Mouse (Mus musculus) liver, embryonic 11.5 days (tissue): Measurements from ENCODE around the gene Pde4b. TPM values are rescaled to one million over a fixed set of nuclear protein-coding genes. Genes with fewer than 3 reads are reported as not detected.

Experiments
- ATAC-seq: fragments of 200-750 bp; cut with Nextera tagmentation; replicated peaks from 2 replicates; pipeline ENCODE4 v1.8.0; 2017; ENCODE audit warnings: moderate number of reproducible peaks, mild to moderate bottlenecking, moderate TSS enrichment, moderate library complexity; ENCODE audit not compliant: low FRiP score
- DNase-seq: peaks from one replicate; pipeline ENCODE4 v3.0.0-alpha.2; 2017; ENCODE audit warnings: low spot score
- H3K27ac ChIP-seq: fragments of 300-500 bp; sonication (generic); 2 replicates; pipeline ENCODE4 v1.5.1; 2014; ENCODE audit warnings: mild to moderate bottlenecking, low read depth, low read length, control low read depth
- H3K27me3 ChIP-seq: fragments of 300-500 bp; sonication (generic); replicated peaks from 2 replicates; pipeline ENCODE4 v1.6.1; 2014; ENCODE audit warnings: low read length, mixed read lengths; ENCODE audit not compliant: control insufficient read depth, insufficient read depth
- H3K36me3 ChIP-seq: fragments of 300-500 bp; sonication (generic); 2 replicates; pipeline ENCODE4 v1.6.1; 2014; ENCODE audit warnings: mild to moderate bottlenecking, low read length, moderate library complexity, mixed read lengths; ENCODE audit not compliant: control insufficient read depth, insufficient read depth
- H3K4me1 ChIP-seq: fragments of 300-500 bp; sonication (generic); replicated peaks from 2 replicates; pipeline ENCODE4 v1.6.1; 2014; ENCODE audit warnings: low read length, mixed read lengths; ENCODE audit not compliant: control insufficient read depth, insufficient read depth
- H3K4me2 ChIP-seq: fragments of 300-500 bp; sonication (generic); 2 replicates; pipeline ENCODE4 v1.6.1; 2014; ENCODE audit warnings: mild to moderate bottlenecking, control low read depth, moderate library complexity
- H3K4me3 ChIP-seq: fragments of 300-500 bp; sonication (generic); 2 replicates; pipeline ENCODE4 v1.5.1; 2014; ENCODE audit warnings: low read depth, low read length, control low read depth
- H3K9ac ChIP-seq: fragments of 300-500 bp; sonication (generic); 2 replicates; pipeline ENCODE4 v1.6.1; 2014; ENCODE audit warnings: low read depth, low read length, control low read depth
- H3K9me3 ChIP-seq: fragments of 300-500 bp; sonication (generic); 2 replicates; pipeline ENCODE4 v1.6.1; 2016; ENCODE audit warnings: low read length, inconsistent platforms, mixed read lengths; ENCODE audit not compliant: control insufficient read depth
- WGBS: fragments of 180-500 bp; shearing (Covaris S2); extraction: QIAGEN DNeasy Blood & Tissue Kit; methylation state at CpG from one replicate; pipeline ENCODE4 v1.1.7; 2014; 5-methylcytosine and 5-hydroxymethylcytosine counted together
- polyA plus RNA-seq: library from polyadenylated mRNA; unstranded; fragments of >200 nt; fragmentation: Nextera tagmentation; extraction: Ambion mirVana; gene quantifications from 2 replicates; pipeline ENCODE4 v1.2.1, GENCODE M21; 2014

Pde4b gene
- polyA plus RNA-seq, 1 experiment from 2014 or later, result 9.2 TPM

- Histone ChIP-seq H3K4me3 (no peak overlapping the region), H3K27me3 (no peaks in the 10 kb centered on the region), H3K4me2 (no peak overlapping the region), H3K9ac (no peak overlapping the region), H3K36me3 (no peaks in the 10 kb centered on the region), H3K27ac (no peak overlapping the region), H3K4me1 (peaks cover 39% of the 10 kb centered on the region), H3K9me3 (no peaks in the 10 kb centered on the region)
- ATAC-seq, result no peak
- no peak for DNase-seq
- 23% methylated on average over 1 of the region's 1 CpGs for WGBS
Measured at GRCm38 (mm10) chr4:102566421-102566820, 479.1 kb downstream of the Pde4b start.

- Histone ChIP-seq H3K4me1 (peaks cover 45% of the 10 kb centered on the region), H3K27me3 (no peaks in the 10 kb centered on the region), H3K36me3 (no peaks in the 10 kb centered on the region), H3K9me3 (no peaks in the 10 kb centered on the region), H3K9ac (no peak overlapping the region), H3K4me2 (peak overlapping the region; percentile 55; the same call in 1 of the 2 replicates), H3K27ac (peak overlapping the region; percentile 78; the same call in 1 of the 2 replicates), H3K4me3 (no peak overlapping the region)
- DNase-seq, result no peak
- no peak for ATAC-seq
- WGBS, result 40% methylated on average over 2 of the region's 2 CpGs
Measured at GRCm38 (mm10) chr4:102567111-102567510, 479.8 kb downstream of the Pde4b start.

DNA sequence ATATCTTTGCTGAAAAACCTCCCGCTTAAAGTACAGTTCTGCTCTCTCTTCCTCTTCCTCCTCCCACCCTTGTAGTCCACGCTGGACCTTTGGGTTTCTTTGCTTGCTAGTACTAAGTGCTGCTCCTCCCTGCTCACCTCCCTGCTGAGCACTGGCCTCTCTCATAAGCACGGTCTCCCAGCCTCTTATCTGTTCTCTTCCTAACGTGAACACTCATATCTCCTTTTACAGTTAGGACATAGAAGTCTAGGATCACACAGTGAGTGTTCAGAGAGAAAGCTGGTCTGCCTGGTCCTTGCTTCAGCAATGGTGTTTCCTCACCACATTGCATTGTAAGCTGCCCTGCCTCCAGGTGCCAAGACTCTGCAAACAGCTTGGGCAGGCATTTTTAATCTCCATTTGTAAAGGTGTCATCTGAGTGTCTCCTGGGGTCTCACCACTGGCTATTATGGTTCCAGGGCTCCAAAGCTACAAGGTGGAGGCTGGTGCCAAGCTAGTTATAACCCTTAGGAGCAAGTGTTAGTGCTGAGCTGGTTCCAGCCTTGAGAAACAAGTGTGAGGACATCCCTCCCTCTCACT is 480.4 kb downstream of the Pde4b start:
- DNase-seq (no peak), ATAC-seq (peak; percentile 76)
- Histone ChIP-seq H3K9ac (no peak overlapping the region), H3K27me3 (no peaks in the 10 kb centered on the region), H3K4me1 (peaks cover 45% of the 10 kb centered on the region), H3K4me3 (0 out of 2 replicates have a peak overlapping the region, but pooled peaks have one; percentile 3), H3K9me3 (no peaks in the 10 kb centered on the region), H3K4me2 (peak overlapping the region; percentile 55), H3K27ac (peak overlapping the region; percentile 78), H3K36me3 (no peaks in the 10 kb centered on the region)
- WGBS, result 6% methylated on average over 4 of the region's 4 CpGs

DNA sequence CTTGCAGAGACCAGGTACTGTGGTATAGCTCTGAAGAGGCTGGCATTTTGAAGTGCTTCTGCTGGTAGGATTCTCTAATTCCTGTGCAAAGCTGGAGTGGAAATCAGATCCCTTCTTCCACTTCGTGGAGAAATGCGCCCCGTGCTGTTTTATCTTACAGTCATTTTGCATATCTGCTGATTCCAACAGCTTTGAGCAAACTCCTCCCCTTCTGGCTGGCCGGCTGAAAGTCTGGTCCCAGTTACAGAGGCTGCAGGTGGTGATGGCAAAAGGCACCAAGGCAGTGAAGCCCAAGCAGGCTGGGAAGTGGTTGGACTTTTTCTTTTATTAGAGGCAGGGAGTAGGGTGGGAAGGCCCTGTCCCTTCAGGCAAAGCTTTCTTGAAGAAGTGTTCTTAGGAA is 481.2 kb downstream of the Pde4b start:
- DNase-seq, result peak; percentile 48
- Histone ChIP-seq H3K27me3 (no peaks in the 10 kb centered on the region), H3K9ac (no peak overlapping the region), H3K27ac (peak overlapping the region; percentile 76), H3K4me1 (peaks cover 45% of the 10 kb centered on the region), H3K4me3 (peak overlapping the region; percentile 21), H3K4me2 (peak overlapping the region; percentile 94), H3K9me3 (no peaks in the 10 kb centered on the region), H3K36me3 (no peaks in the 10 kb centered on the region)
- ATAC-seq, result peak; percentile 34; the same call in 1 of the 2 replicates
- WGBS, result 3% methylated on average over 4 of the region's 4 CpGs

DNA sequence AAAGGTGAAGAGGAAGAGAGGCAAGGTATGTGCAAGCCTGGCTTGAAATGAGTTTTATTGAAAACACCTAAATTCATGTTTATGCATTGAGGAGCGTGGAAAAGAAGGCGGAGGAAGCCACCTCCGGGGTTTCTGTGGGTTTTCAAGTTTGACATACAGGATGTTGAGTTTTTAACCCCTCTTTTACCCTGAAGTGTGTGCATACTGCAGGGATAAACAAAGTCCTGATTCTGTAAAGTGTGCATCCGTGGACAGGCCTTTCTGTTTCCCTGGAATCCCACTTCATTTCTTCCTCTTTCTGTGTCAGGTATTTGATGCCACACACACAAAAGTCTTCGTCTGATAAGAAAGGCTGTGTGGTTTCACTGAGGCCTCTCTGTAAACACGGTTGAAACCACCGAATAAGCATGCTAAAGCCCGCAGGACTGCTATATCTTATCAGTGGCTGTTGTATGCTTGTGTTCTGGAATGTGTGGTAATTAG is 481.8 kb downstream of the Pde4b start:
- Histone ChIP-seq H3K4me3 (peak overlapping the region; percentile 21), H3K36me3 (no peaks in the 10 kb centered on the region), H3K9me3 (no peaks in the 10 kb centered on the region), H3K4me1 (peaks cover 44% of the 10 kb centered on the region), H3K27ac (peak overlapping the region; percentile 76), H3K27me3 (no peaks in the 10 kb centered on the region), H3K9ac (no peak overlapping the region), H3K4me2 (peak overlapping the region; percentile 94)
- ATAC-seq (peak; percentile 45; the same call in 1 of the 2 replicates), DNase-seq (no peak)
- 4% methylated on average over 8 of the region's 8 CpGs for WGBS

DNA sequence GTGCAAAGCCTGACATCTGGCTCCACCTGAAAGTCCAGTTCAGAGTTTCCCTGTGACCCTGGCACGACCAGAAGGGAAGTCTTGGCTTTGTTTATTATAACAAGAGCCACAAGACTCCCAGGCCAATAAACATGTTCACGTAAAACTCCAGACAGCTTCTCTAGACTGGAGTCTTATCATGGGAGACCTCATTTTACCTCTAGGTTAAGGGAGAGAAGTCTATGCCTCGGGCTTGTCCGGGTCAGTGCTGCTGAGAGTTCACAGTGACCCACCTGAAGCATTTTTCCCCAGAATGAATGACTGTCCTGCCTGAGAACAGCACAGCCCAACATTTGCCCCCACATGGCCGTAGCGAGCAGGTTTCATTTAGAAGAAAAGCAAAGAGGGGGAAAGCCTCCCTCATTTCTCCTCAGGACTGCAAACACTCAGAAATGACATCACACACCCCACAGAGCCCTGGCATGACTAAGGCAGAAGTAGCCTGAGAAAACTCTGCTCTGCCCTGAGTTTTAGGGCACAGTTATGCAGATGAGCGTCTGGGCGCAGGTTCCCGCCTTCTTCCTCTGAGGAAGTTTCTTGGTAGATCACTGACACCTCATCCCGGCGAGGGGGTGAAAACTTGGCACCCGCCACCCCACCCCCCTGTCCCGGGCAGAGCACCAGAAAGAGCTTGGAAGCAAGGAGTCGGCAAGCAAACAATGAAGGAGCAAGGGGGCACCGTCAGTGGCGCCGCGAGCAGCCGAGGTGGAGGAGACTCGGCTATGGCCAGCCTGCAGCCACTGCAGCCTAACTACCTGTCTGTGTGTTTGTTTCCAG is 482.8 kb downstream of the Pde4b start:
- no peaks in the 10 kb centered on the region for H3K27me3 ChIP-seq
- H3K36me3 ChIP-seq, result no peaks in the 10 kb centered on the region
- DNase-seq, result peak; percentile 74
- under 1% methylated on average over 20 of the region's 20 CpGs for WGBS
- H3K4me3 ChIP-seq, result peak overlapping the region; percentile 74
- peak; percentile 53 for ATAC-seq
- no peaks in the 10 kb centered on the region for H3K9me3 ChIP-seq
- H3K4me2 ChIP-seq, result peak overlapping the region; percentile 94
- peak overlapping the region; percentile 85 for H3K9ac ChIP-seq
- H3K27ac ChIP-seq, result peak overlapping the region; percentile 76
- peaks cover 48% of the 10 kb centered on the region for H3K4me1 ChIP-seq

GRCm38 (mm10) chr4:102570766-102571411 is 483.5 kb downstream of the Pde4b start:
- WGBS, result 3% methylated on average over 20 of the region's 20 CpGs
- H3K27me3 ChIP-seq, result no peaks in the 10 kb centered on the region
- H3K4me3 ChIP-seq, result peak overlapping the region; percentile 74
- H3K36me3 ChIP-seq, result no peaks in the 10 kb centered on the region
- H3K4me2 ChIP-seq, result peak overlapping the region; percentile 94
- peak; percentile 46 for ATAC-seq
- no peak for DNase-seq
- no peaks in the 10 kb centered on the region for H3K9me3 ChIP-seq
- H3K4me1 ChIP-seq, result peaks cover 54% of the 10 kb centered on the region
- peak overlapping the region; percentile 76 for H3K27ac ChIP-seq
- peak overlapping the region; percentile 85 for H3K9ac ChIP-seq

- H3K4me1 ChIP-seq, result peaks cover 51% of the 10 kb centered on the region
- no peaks in the 10 kb centered on the region for H3K9me3 ChIP-seq
- ATAC-seq (no peak), DNase-seq (no peak)
- peak overlapping the region; percentile 27 for H3K4me3 ChIP-seq
- peak overlapping the region; percentile 94 for H3K4me2 ChIP-seq
- H3K27me3 ChIP-seq, result no peaks in the 10 kb centered on the region
- 44% methylated on average over 6 of the region's 6 CpGs for WGBS
- H3K36me3 ChIP-seq, result no peaks in the 10 kb centered on the region
- peak overlapping the region; percentile 28 for H3K9ac ChIP-seq
- no peak overlapping the region for H3K27ac ChIP-seq
Measured at GRCm38 (mm10) chr4:102572031-102572430, 484.7 kb downstream of the Pde4b start.
